In genomic region chr13:12196861-12197260, GRCm38 (mm10) we compare ENCODE assay signal across 17 mouse cellular contexts.
A peak's percentile ranks its signal among the peaks of the same experiment; 100 is the strongest.
DNase-seq lines count a peak whose midpoint lies in the region; ATAC-seq lines count a peak whose summit lies in the region.
"Had no signal": no experiment of that assay in that cellular context is flagged by ENCODE, and none has a peak within 500 bp of the region (broad histone marks: within the 10 kb centered on the region; RNA-seq: fewer than 3 reads in every experiment).

No protein-coding gene starts in this region.

- H3K36me3 ChIP-seq in heart, embryonic 11.5 days (ENCODE audit: control insufficient read depth, insufficient read depth, low read length): peaks cover 31% of the 10 kb centered on the region

- 85% methylated on average over 4 of the region's 4 CpGs for WGBS in heart, embryonic 11.5 days (ENCODE audit: insufficient replicate concordance)

- intact Hi-C loops in heart, postnatal 10 days (cut with DNase I): loop anchor here (5.0 kb wide), 1 partner anchor 65 kb away; no protein-coding TSS in a partner anchor

- ATAC-seq in heart, embryonic 11.5 days (replicated peaks; ENCODE audit: insufficient number of reproducible peaks, low FRiP score, low TSS enrichment): no peak
- no peak for ATAC-seq in frontal cortex, adult (ENCODE audit: low TSS enrichment)
- ATAC-seq: intestine, postnatal 0 days had no signal

- no peaks in the 10 kb centered on the region for H3K27me3 ChIP-seq in heart, embryonic 11.5 days (ENCODE audit: control insufficient read depth, insufficient read depth, low read length)
- H3K27me3 ChIP-seq: limb, embryonic 13.5 days; liver, embryonic 15.5 days had no signal

- no peak overlapping the region for H3K4me3 ChIP-seq in heart, embryonic 11.5 days (ENCODE audit: low read depth, low read length)
- H3K4me3 ChIP-seq: erythroblast, embryonic 14.5 days; layer of hippocampus, adult 2 months; limb, embryonic 13.5 days; liver, embryonic 15.5 days had no signal

- H3K9me3 ChIP-seq in heart, embryonic 11.5 days (replicated peaks; ENCODE audit: control insufficient read depth, low read length): no peaks in the 10 kb centered on the region
- H3K9me3 ChIP-seq: limb, embryonic 13.5 days; liver, embryonic 15.5 days had no signal

- H3K27ac ChIP-seq in heart, embryonic 11.5 days (ENCODE audit: low read depth, low read length): no peak overlapping the region
- H3K27ac ChIP-seq: hindbrain, embryonic 14.5 days; kidney, postnatal 0 days; layer of hippocampus, adult 2 months; limb, embryonic 13.5 days; liver, embryonic 15.5 days had no signal

- no peaks in the 10 kb centered on the region; the same call in 1 of the 2 replicates for H3K4me1 ChIP-seq in heart, embryonic 11.5 days (ENCODE audit: control insufficient read depth, insufficient read depth, low read length)
- H3K4me1 ChIP-seq: limb, embryonic 13.5 days; liver, embryonic 15.5 days had no signal

- no peak overlapping the region for H3K4me2 ChIP-seq in heart, embryonic 11.5 days
- H3K4me2 ChIP-seq: hindbrain, embryonic 14.5 days; limb, embryonic 13.5 days; liver, embryonic 15.5 days had no signal

- peak; percentile 45 to 71 for DNase-seq in adrenal gland, adult (ENCODE audit: inconsistent age in 2 of 2, low spot score in 1 of 2)
- DNase-seq in adrenal gland, postnatal 4 days (ENCODE audit: low spot score in 2 of 2): no peak
- DNase-seq in heart, adult 11 months: peak; percentile 90
- DNase-seq in adrenal gland, postnatal 25 days: peak; percentile 16
- peak; percentile 42 to 58 for DNase-seq in heart, postnatal 10 days
- DNase-seq in neural tube, embryonic 10.5 days (ENCODE audit: extremely low spot score, low spot score): no peak
- DNase-seq: gastrocnemius, postnatal 25 days; lung, postnatal 14 days had no signal

- no peak overlapping the region for H3K9ac ChIP-seq in heart, embryonic 11.5 days (ENCODE audit: low read depth, low read length)
- H3K9ac ChIP-seq: hindbrain, embryonic 14.5 days; limb, embryonic 13.5 days; liver, embryonic 15.5 days had no signal

Comparison
In these comparisons a context has a peak if more than half of its experiments do, and no peak if none do; other contexts are left out.
1. DNase-seq: peak in adrenal gland, adult (2 of 2), heart, adult 11 months (single experiment), adrenal gland, postnatal 25 days (single experiment) and heart, postnatal 10 days (2 of 2); none in adrenal gland, postnatal 4 days (0 of 2) and neural tube, embryonic 10.5 days (single experiment).